Mouse (Mus musculus): ENCODE measurements at regions not wholly inside any gene's neighbourhood (a gene's known extent, or its start where the extent isn't known, plus 50 kb on each side); places are given as distances from the start of the nearest gene placed in this dataset.

DNA sequence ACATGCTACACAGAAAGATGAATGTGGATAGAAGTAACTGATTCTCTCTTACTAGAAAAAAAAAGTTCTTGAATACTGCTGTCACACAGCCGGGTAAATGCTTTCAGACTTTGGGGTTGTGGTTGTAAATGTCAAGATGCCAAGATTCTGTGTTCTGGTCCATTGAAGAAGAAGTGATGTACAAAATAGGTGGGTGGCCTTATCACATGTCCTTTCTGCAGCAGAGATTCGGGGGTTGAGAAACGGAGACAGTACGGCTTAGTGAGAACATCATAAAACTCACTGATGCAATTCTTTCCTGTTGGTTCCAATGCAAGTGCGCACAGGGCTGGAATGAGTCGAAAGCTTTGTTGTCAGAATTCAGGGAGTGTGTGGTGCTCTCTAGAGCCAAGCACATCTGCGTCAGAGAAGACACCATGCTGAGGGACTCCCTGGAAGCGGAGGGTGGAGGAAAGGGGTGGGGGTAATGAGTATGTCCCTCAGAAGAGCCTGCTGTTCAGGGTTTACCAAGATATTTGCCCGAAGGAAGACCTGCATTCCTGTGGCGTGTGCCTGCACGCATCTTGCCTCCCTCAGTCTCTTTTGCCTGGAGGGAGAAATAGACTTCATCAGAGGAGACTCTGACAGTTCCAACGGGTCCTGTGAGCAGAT is 160.1 kb downstream of the Kcna5 start:
- no peak overlapping the region for H3K27ac ChIP-seq (ENCODE audit: low read depth, low read length)
- no peak for ATAC-seq
- 76% methylated on average over 12 of the region's 12 CpGs for WGBS

DNA sequence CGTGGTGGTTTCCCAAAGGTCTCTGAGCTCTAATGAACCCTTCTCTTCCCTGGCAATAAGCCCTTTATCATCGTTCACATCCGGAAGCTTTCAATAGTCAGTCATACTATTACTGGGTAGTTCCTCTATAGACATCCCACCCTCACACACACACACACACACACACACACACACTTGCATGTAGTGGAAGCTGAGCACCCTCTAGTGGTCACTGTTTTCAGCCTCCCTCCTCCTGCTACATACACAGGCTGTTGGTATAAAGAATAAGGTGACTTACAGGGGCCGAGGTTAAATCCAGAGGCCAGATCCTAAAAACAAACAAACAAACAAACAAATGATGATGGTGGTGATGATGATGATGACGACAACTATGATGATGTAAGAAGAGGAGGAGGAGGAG is 163.2 kb downstream of the Kcna5 start:
- Histone ChIP-seq H3K27ac (ENCODE audit: low read depth, low read length) (no peak overlapping the region), H3K4me3 (ENCODE audit: low read depth, low read length) (no peak overlapping the region), H3K9ac (ENCODE audit: low read length) (no peak overlapping the region), H3K4me1 (ENCODE audit: control insufficient read depth, insufficient read depth, low read length) (no peaks in the 10 kb centered on the region), H3K27me3 (replicated peaks; ENCODE audit: control insufficient read depth, insufficient read depth, low read length) (no peaks in the 10 kb centered on the region), H3K36me3 (ENCODE audit: control insufficient read depth, insufficient read depth, low read length) (no peaks in the 10 kb centered on the region), H3K4me2 (ENCODE audit: low read length) (no peak overlapping the region), H3K9me3 (replicated peaks; ENCODE audit: control insufficient read depth, low read length) (no peaks in the 10 kb centered on the region)
- peak; percentile 75 for DNase-seq (ENCODE audit: low spot score)
- WGBS, result 55% methylated on average over 5 of the region's 5 CpGs
- peak; percentile 57; the same call in 1 of the 2 replicates for ATAC-seq

More for the DNA sequence above, 160.1 kb downstream of the Kcna5 start:
- Histone ChIP-seq H3K9ac (ENCODE audit: low read length) (no peak overlapping the region), H3K36me3 (ENCODE audit: control insufficient read depth, insufficient read depth, low read length) (no peaks in the 10 kb centered on the region), H3K4me1 (ENCODE audit: control insufficient read depth, insufficient read depth, low read length) (no peaks in the 10 kb centered on the region), H3K27me3 (replicated peaks; ENCODE audit: control insufficient read depth, insufficient read depth, low read length) (no peaks in the 10 kb centered on the region), H3K9me3 (replicated peaks; ENCODE audit: control insufficient read depth, low read length) (no peaks in the 10 kb centered on the region), H3K4me3 (ENCODE audit: low read depth, low read length) (no peak overlapping the region), H3K4me2 (ENCODE audit: low read length) (no peak overlapping the region)
- DNase-seq (ENCODE audit: low spot score), result no peak

DNA sequence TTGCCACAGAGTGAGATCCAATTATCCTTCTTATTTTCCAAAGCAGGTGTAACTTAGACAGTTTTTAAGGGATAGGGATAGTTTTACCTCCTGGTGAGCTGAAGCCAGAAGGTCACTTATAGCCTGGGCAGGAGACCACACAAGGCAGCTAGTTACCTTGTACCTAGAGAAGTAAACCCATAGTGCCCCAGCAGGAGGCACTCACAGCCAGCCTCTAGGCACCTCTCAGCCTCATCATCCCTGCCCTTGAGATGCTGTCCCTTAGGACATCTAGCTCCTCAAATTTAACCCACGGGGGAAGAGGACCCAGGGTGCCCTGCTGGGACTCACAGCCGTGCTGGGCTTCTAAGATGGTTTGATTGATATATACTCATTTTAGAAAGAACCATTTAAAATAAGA is 163.7 kb downstream of the Kcna5 start:
- no peaks in the 10 kb centered on the region for H3K9me3 ChIP-seq (replicated peaks; ENCODE audit: control insufficient read depth, low read length)
- H3K4me3 ChIP-seq (ENCODE audit: low read depth, low read length), result no peak overlapping the region
- no peaks in the 10 kb centered on the region for H3K36me3 ChIP-seq (ENCODE audit: control insufficient read depth, insufficient read depth, low read length)
- no peak overlapping the region for H3K9ac ChIP-seq (ENCODE audit: low read length)
- no peak overlapping the region for H3K27ac ChIP-seq (ENCODE audit: low read depth, low read length)
- H3K4me1 ChIP-seq (ENCODE audit: control insufficient read depth, insufficient read depth, low read length), result no peaks in the 10 kb centered on the region
- H3K4me2 ChIP-seq (ENCODE audit: low read length), result no peak overlapping the region
- no peaks in the 10 kb centered on the region for H3K27me3 ChIP-seq (replicated peaks; ENCODE audit: control insufficient read depth, insufficient read depth, low read length)
- 82% methylated on average over 2 of the region's 2 CpGs for WGBS
- ATAC-seq, result no peak
- DNase-seq (ENCODE audit: low spot score), result no peak

DNA sequence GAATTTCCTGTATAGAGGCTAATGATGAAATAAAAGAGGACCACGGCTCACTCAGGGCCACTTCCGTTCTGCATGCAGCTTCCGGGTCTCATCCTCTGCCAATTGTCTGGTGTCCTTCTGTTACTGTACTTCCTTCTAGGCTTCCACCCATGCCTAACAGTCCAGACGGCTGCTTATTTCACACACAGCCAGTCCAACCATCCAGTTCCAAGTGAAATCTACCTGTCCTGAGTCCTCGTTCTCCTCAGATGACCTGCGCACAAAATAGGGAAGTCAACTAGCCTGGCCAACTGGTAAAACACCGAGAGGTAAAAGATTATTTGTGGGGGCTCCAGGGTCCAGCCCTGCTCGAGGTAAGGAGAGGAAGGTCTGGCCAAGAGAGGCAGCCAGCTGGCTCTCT is 169.7 kb downstream of the Kcna5 start:
- no peaks in the 10 kb centered on the region for H3K27me3 ChIP-seq (replicated peaks; ENCODE audit: control insufficient read depth, insufficient read depth, low read length)
- 88% methylated on average over 8 of the region's 8 CpGs for WGBS
- no peak overlapping the region for H3K4me3 ChIP-seq (ENCODE audit: low read depth, low read length)
- DNase-seq (ENCODE audit: low spot score) (no peak), ATAC-seq (no peak)
- H3K27ac ChIP-seq (ENCODE audit: low read depth, low read length), result no peak overlapping the region
- H3K9me3 ChIP-seq (replicated peaks; ENCODE audit: control insufficient read depth, low read length), result no peaks in the 10 kb centered on the region
- no peaks in the 10 kb centered on the region for H3K4me1 ChIP-seq (ENCODE audit: control insufficient read depth, insufficient read depth, low read length)
- no peaks in the 10 kb centered on the region for H3K36me3 ChIP-seq (ENCODE audit: control insufficient read depth, insufficient read depth, low read length)
- H3K9ac ChIP-seq (ENCODE audit: low read length), result no peak overlapping the region
- no peak overlapping the region for H3K4me2 ChIP-seq (ENCODE audit: low read length)

DNA sequence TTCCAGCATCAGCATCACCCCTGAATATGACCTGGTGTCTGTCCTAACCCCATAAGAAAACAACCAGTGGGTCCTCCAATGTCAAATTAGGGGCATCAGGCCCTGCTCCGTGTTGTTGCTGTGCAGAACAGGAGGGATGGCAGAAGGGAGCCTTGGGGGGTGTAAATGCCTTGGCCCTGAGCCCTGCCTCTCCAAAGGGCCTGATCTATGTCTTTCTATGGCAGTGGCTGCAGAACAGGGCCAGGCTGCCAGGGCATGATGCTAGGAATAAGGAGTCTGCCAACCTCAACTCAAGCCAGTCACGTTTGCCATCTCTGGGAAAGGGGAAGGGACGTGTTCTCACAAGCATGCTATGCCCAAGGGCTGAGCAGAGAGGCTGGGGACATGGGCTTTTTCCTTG is 172.9 kb downstream of the Kcna5 start:
- Histone ChIP-seq H3K9me3 (replicated peaks; ENCODE audit: control insufficient read depth, low read length) (no peaks in the 10 kb centered on the region), H3K36me3 (ENCODE audit: control insufficient read depth, insufficient read depth, low read length) (no peaks in the 10 kb centered on the region), H3K4me2 (ENCODE audit: low read length) (no peak overlapping the region), H3K4me3 (ENCODE audit: low read depth, low read length) (no peak overlapping the region), H3K4me1 (ENCODE audit: control insufficient read depth, insufficient read depth, low read length) (no peaks in the 10 kb centered on the region), H3K9ac (ENCODE audit: low read length) (no peak overlapping the region), H3K27me3 (replicated peaks; ENCODE audit: control insufficient read depth, insufficient read depth, low read length) (no peaks in the 10 kb centered on the region), H3K27ac (ENCODE audit: low read depth, low read length) (no peak overlapping the region)
- 64% methylated on average over 3 of the region's 3 CpGs for WGBS
- DNase-seq (ENCODE audit: low spot score) (peak; percentile 28), ATAC-seq (no peak)

DNA sequence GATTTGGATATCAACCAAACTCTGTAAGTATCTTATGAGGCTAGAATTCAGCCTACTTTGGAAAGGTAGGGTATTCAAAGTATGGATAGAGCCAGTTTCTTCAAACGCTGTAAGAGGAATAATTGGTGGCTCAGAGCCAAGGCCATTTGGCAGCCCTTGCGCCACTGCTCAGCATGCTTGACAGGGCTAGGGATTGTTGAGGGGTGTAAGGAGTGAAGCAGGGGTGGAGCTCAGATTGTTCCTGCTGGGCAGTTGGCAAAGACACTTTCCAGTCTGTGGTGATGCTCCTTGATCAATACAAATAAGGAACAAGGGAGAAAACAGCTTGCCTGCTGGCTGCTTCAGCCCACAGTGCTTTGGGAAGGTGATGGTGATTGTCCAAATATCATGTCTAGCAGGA is 181.9 kb downstream of the Kcna5 start:
- ATAC-seq (peak; percentile 85; the same call in 1 of the 2 replicates), DNase-seq (ENCODE audit: low spot score) (peak; percentile 82)
- no peak overlapping the region for H3K9ac ChIP-seq (ENCODE audit: low read length)
- 2% methylated on average over 2 of the region's 2 CpGs for whole genome bisulfite sequencing
- no peak overlapping the region for H3K27ac ChIP-seq (ENCODE audit: low read depth, low read length)
- H3K9me3 ChIP-seq (replicated peaks; ENCODE audit: control insufficient read depth, low read length), result no peaks in the 10 kb centered on the region
- no peak overlapping the region for H3K4me3 ChIP-seq (ENCODE audit: low read depth, low read length)
- no peaks in the 10 kb centered on the region; the same call in 1 of the 2 replicates for H3K4me1 ChIP-seq (ENCODE audit: control insufficient read depth, insufficient read depth, low read length)
- no peaks in the 10 kb centered on the region for H3K27me3 ChIP-seq (replicated peaks; ENCODE audit: control insufficient read depth, insufficient read depth, low read length)
- no peak overlapping the region for H3K4me2 ChIP-seq (ENCODE audit: low read length)
- H3K36me3 ChIP-seq (ENCODE audit: control insufficient read depth, insufficient read depth, low read length), result no peaks in the 10 kb centered on the region

DNA sequence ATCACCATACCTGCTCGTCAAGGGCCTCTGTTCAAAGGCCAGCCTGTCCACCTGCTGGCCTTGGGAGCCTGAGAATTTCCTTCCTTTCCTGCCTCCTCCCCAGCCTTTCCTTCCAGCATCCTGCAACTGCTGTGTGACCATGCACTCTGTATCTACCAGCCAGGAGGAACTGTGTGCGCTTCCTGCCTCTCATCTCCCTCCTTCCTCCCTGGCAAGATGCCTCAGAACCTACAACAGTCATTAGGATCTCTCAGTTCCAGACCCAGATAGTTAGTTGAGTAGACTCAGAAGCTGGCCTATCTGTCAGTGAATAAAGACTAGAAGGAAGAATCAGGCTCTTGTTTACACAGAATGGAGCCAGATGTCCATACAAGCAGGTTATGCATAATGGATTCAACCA is 183.8 kb upstream of the Ntf3 start:
- WGBS, result 77% methylated on average over 2 of the region's 2 CpGs
- ATAC-seq (no peak), DNase-seq (ENCODE audit: low spot score) (no peak)
- no peak overlapping the region for H3K27ac ChIP-seq (ENCODE audit: low read depth, low read length)
- H3K9ac ChIP-seq (ENCODE audit: low read length), result no peak overlapping the region
- H3K27me3 ChIP-seq (replicated peaks; ENCODE audit: control insufficient read depth, insufficient read depth, low read length), result no peaks in the 10 kb centered on the region
- H3K4me1 ChIP-seq (ENCODE audit: control insufficient read depth, insufficient read depth, low read length), result no peaks in the 10 kb centered on the region; the same call in 1 of the 2 replicates
- no peak overlapping the region for H3K4me3 ChIP-seq (ENCODE audit: low read depth, low read length)
- H3K36me3 ChIP-seq (ENCODE audit: control insufficient read depth, insufficient read depth, low read length), result no peaks in the 10 kb centered on the region
- H3K9me3 ChIP-seq (replicated peaks; ENCODE audit: control insufficient read depth, low read length), result no peaks in the 10 kb centered on the region
- no peak overlapping the region for H3K4me2 ChIP-seq (ENCODE audit: low read length)

DNA sequence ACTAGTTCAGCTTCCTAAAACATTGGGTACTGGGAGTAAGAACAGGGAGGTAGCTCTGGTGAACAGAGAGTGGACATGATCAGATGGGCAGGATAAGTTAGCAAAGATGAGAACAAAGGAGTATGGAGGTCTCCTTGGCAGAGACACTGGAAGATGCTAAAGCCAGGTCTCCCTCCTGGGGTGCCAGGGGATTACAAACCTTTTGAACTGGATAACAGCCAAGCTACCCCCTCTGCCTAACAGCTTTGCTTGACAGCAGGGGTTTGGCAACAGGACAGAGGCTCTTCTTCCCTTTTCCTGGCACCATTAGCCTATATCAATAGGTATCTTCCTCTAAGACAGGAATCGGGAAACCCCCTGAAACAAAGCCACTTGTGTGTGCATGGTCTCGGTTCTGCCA is 183.2 kb upstream of the Ntf3 start:
- DNase-seq (ENCODE audit: low spot score), result no peak
- Histone ChIP-seq H3K27me3 (replicated peaks; ENCODE audit: control insufficient read depth, insufficient read depth, low read length) (no peaks in the 10 kb centered on the region), H3K9me3 (replicated peaks; ENCODE audit: control insufficient read depth, low read length) (no peaks in the 10 kb centered on the region), H3K4me1 (ENCODE audit: control insufficient read depth, insufficient read depth, low read length) (no peaks in the 10 kb centered on the region; the same call in 1 of the 2 replicates), H3K9ac (ENCODE audit: low read length) (no peak overlapping the region), H3K4me2 (ENCODE audit: low read length) (no peak overlapping the region), H3K27ac (ENCODE audit: low read depth, low read length) (no peak overlapping the region), H3K4me3 (ENCODE audit: low read depth, low read length) (no peak overlapping the region), H3K36me3 (ENCODE audit: control insufficient read depth, insufficient read depth, low read length) (no peaks in the 10 kb centered on the region)
- no peak for ATAC-seq
- WGBS, result 30% methylated on average over 2 of the region's 2 CpGs

DNA sequence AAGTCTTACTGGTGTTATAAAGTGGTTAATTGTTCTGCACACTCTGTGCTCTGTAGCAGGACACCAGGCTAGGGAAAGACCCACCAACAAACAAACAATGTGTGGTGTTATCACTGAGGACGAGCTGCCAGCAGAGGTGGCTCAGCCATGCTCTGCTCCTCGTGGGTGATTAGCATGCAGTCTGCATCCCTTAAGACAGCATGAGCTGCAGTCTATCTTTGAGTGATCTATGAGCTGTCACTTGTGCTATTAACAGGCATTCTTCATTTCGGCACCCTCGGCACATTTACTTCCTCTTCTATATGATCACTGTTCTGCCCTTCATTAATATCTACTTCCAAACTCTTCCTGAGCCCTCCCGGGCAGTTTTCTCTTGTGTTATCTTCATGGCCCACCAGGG is 178.5 kb upstream of the Ntf3 start:
- Histone ChIP-seq H3K4me2 (ENCODE audit: low read length) (no peak overlapping the region), H3K4me3 (ENCODE audit: low read depth, low read length) (no peak overlapping the region), H3K9me3 (replicated peaks; ENCODE audit: control insufficient read depth, low read length) (no peaks in the 10 kb centered on the region), H3K27me3 (replicated peaks; ENCODE audit: control insufficient read depth, insufficient read depth, low read length) (no peaks in the 10 kb centered on the region), H3K27ac (ENCODE audit: low read depth, low read length) (no peak overlapping the region), H3K9ac (ENCODE audit: low read length) (no peak overlapping the region), H3K4me1 (ENCODE audit: control insufficient read depth, insufficient read depth, low read length) (no peaks in the 10 kb centered on the region), H3K36me3 (ENCODE audit: control insufficient read depth, insufficient read depth, low read length) (no peaks in the 10 kb centered on the region)
- DNase-seq (ENCODE audit: low spot score), result no peak
- WGBS, result 76% methylated on average over 5 of the region's 5 CpGs
- ATAC-seq, result no peak

Data from forebrain, embryonic 14.5 days (tissue).